Mouse (Mus musculus) gastrocnemius, postnatal 4 days (tissue): ENCODE results near the gene Nckap5. TPM values are rescaled to one million over a fixed set of nuclear protein-coding genes. Genes with fewer than 3 reads are reported as not detected.

ENCODE experiments used
- DNase-seq, 2 experiments: peaks; one replicate each; pipeline ENCODE4 v3.0.0; 2021 to 2022; ENCODE audit warnings: low spot score in 2 of 2, mixed read lengths in 2 of 2
- total RNA-seq, 2 experiments: library from RNA; stranded (reverse); gene quantifications; 2 replicates each; pipeline ENCODE4 v1.2.3; 2021

Gene Nckap5
- total RNA-seq, 2 experiments from 2014 or later = 6.7 to 7.5 TPM

DNA sequence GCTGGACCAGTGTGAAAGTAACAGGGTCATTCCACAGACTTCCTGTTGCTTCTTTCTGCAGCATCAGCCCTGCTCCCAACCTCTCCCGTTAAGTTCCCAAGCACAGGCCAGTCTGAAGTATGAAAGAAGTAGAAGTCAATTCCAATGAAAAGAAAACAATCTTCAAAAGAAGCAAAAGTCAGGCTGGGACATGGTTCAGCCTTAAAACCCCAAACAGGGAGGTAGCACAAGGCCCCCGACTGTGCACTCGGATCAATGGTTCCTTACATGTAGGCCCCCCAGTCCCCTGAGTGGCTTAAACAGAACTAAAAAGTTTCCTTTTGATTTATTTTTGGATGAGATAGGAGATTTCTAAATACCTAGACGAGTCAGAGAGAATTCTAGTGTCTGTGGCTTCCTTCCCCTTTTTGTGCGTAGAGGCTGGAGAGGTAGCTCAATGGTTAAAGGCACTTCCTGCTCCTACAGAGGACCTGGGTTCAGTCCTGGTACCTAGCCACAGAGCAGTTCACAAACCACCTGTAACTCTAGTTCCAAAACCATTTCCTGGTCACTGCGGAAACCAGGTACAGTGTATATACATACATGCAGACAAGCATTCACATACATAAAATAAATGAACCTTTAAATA is 260.9 kb downstream of the Nckap5 start:
- no peak for DNase-seq

DNA sequence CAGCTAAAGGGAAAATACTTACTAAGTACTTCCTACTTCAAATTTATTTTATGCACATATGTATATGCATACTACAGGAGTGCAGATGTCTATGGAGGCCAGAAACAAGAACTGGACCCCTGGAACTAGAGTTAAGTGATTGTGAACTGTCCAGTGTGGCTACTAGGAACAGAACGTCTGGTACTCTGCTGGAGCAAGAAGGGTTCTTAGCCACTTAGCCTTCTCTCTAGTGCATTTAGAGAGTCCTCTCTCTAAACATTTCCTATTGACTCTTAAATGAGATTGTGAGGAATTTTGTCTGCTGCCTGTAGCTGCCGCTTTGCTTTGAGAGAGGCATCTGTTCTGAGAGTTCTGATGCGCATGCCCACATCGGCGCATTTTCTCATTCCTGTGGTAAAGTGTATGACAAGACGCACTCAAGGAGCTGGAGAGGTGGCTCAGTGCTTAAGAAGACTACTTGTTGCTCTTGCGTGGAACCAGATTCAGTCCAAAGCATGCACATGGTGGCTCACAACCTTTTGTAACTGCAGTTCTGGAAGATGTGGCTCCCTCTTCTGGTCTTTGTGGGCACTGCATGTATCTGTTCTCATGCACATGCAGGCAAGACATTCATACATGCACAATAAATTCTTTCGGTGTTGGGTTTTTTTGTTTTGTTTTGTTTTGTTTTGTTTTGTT is 261.9 kb downstream of the Nckap5 start:
- peak in 1 of 2 experiments; percentile 11 for DNase-seq

DNA sequence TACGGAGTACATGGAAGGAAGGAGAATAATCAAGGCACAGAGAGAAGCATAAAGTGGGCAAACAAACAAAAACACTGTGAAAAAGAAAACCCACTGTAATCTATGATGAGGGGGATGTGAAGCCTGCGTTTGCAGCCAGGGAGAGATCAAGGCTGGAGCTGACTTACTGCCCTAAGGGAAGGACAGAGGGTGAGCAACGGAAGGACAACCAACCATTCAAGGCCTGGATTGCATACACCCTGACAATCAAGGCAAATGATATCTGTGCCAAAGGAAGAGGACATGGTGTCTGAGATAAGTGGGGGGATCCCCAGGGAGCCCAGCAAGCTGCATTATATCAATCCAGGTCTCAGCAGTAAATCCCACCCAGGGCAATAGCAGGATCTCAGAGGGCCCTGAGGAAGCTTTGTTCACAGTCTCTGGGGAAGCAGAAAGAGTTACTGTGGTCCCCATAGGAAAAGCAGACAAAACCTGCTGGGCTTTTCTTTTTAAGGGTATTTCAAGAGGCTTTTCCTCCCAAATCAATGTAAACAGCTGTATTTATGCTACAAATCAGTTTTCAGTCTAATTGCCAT is 265.4 kb downstream of the Nckap5 start:
- DNase-seq = no peak

DNA sequence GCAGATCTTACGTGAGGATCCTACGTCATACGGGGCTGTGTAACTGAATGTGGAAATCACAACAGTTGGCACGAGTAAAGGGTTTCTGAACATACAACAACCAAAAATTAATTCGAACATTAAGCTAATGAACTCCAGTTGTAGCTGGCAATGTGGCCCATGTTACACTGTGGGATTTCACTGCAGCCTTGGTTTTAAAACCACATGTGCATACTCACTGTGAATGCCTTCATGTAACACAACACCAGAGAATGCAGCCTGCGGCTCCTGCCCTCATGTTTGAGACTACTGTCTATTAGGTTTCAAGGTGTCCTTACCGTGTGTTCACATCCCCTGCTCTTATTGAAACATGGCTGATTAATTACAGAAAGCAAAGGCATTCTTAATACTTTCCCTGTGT is 269.7 kb downstream of the Nckap5 start:
- DNase-seq = no peak

DNA sequence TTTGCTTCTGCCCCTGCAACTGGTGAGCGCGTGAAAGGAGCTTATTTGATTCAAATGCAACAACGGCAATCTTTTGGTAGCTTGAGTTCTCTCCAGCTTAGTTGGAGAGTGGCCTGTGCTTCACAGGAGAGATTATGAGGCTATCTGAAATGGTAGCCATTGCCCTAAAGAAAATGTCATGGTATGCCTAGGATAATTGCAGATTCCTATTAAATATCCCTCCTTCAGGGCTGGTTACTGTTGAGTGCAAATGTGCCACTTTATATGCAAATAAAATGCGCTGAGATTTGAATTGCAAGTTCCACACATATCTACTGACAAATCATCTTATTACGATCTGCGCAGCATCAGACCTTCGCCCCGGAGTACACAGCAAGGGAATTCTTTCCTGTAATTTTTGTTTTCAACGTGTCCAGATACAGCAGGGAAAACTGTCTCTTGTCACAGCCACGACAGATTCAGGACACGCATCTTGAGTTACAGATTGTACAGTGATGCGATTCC is 272.8 kb downstream of the Nckap5 start:
- DNase-seq = no peak

GRCm38 (mm10) chr1:126547979-126548378 is 282.6 kb downstream of the Nckap5 start:
- DNase-seq = no peak

DNA sequence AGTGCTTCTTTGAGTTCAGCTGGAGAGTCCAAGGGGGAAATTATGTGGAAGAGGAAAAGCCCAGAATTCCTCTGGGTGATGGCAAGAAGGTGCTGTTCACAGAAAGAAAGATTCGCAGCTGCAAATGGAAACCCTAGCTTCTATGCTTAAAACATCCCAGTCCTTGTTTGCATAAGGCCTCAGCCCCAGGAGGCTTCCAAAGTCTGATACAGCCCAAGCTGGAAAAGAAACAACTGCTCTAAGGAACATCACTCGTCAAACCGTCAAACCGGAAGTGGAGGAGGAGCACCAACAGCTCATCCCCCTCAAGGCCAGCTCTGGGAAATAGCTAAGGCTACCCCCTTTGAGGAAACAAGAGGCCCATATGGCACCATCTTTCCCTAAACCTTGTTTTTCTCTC is 286.1 kb downstream of the Nckap5 start:
- DNase-seq = no peak

DNA sequence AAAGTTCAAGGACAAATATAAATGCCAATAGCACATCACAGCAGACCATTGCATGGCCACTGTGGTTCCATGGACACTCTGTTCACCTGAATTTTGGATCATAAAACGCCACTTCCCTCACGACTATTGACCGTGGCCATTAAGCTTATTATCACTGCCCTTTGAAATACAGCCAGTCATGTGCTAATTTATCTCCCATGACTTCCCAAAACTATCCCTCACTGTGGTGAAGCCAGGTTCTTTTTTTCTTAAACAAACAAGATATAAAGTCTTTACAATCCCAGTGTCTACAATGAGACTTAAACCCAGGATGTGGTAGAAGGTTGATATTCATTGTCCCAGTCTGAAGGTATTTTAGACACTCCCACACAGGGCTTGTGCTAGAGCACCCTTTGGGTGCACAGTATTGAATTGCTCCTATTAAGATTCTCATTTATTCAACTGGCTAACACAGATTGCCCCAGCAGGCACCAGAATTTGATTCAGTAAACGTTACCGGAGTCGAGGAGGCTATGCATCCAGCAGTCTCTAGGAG is 293.3 kb downstream of the Nckap5 start:
- no peak for DNase-seq

GRCm38 (mm10) chr1:126535527-126535926 is 295.1 kb downstream of the Nckap5 start:
- DNase-seq = no peak

DNA sequence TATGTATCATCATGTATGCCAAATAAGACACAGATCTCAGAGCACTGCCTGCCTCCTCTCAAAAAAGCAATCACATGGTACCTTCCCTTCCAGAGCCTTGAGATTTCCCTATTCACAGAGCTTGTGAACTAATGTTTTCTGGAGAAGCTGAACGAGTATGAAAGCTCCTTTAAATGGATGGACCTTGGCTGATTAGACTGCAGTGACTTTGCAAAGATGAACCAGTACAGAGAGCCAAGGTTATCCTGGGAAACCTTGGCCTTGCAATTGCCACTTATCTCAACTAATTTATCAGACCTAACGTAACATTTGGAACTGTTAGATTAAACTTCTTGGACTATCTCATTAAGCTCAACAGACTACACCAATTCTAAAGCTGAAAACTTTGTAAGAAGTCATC is 296.6 kb downstream of the Nckap5 start:
- no peak for DNase-seq

GRCm38 (mm10) chr1:126528043-126528598 is 302.5 kb downstream of the Nckap5 start:
- DNase-seq = no peak

DNA sequence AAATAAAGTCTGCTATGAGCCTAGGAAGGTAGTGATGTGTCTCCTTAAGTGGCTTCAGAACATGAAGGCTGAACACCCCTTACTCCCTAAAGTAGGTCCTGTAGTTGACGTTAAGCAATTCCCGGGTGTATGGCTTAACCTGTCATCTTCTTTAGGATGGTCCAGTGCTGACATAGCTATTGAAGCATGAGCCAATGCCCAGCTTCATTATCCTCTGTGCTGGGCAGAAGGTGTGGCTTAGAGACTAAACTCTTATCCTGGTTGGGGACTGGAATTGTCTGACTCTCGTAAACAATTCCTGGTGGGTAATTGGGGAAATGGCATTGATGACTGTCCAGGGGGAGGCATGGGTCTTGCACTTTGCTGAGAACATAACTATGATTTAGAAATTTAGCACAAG is 312.5 kb downstream of the Nckap5 start:
- DNase-seq = no peak

- no peak for DNase-seq
These were observed 313.2 kb downstream of the Nckap5 start for GRCm38 (mm10) chr1:126517427-126517826.

DNA sequence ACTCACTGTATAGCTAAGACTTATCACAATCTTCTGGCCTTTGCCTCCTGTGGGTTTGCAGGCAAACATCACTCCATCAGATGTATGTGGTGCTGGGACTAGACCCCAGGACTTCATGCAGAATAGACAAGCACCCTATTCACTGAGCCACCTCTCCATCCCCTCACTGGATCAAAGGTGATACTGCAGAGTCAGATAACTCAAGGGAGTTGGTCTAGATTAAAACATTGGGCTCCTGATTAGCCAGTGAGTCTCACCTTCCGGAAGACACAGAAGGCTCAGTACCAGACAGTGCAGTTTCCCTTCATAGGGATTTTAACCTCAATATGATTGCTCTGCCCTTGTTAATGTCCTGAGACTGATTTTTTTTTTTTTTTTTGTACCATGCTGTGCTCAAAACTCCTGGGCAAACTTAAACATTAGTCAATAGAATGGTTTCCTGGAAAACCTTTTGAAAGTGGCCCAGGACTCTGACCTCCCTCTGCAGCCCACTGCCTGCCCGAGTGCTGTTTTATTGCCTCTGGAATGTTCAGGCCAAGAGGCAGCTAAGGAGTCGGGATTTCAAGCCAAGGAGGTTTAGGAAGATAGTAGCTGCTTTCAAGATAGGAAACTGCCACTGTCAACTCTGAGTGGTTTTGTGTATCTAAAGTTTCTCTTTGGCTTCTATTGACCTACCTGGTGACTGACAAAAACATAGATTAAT is 315.4 kb downstream of the Nckap5 start:
- DNase-seq = no peak

DNA sequence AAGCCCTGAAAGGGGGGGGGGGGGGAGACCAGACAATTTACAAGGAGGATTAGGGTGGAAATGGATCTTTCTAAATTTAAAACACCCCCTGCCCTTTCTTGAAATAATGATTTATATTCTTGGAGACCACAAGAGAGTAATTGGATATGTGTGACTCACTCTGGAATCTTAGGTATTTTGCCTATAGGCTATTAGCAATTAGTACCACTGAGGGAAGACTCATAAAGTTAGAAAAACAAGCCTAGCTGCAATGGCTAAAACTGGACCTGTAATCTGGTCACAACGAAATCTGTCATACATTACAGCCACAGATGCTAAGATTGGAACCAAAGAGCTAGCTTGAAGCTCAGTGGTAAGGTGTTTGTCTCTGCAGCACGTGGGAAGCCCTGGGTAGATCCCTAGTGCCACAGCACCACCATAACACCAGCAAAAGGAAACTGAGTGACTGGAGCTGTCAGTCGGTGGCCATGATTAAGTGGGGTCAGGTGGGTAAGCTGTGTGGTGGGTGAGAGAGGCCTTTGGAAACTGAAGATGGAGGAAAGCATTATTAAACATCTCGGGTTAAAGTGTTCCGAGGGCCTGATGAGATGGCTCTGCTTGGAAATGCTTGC is 318.7 kb downstream of the Nckap5 start:
- DNase-seq = no peak

DNA sequence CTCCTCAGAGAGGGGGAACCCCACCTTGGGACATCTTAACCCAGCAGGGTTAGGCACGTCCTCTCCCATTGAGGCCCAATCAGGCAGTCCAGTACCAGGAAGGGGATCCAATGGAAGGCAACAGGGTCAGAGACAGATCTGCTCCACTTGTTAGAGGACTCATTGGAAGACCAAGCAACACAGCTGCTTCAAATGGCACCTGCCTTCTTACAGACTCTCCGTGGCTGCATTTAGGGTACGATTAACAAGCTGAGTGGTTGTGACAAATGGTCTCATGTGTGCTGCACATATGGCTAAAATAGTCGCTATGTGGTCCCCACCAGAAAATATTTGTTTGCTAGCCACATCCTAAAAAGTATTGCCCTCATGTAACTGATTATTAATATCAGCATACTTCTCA is 325.9 kb downstream of the Nckap5 start:
- DNase-seq = no peak

- DNase-seq = no peak
These were observed 327.9 kb downstream of the Nckap5 start for GRCm38 (mm10) chr1:126502741-126503140.

DNA sequence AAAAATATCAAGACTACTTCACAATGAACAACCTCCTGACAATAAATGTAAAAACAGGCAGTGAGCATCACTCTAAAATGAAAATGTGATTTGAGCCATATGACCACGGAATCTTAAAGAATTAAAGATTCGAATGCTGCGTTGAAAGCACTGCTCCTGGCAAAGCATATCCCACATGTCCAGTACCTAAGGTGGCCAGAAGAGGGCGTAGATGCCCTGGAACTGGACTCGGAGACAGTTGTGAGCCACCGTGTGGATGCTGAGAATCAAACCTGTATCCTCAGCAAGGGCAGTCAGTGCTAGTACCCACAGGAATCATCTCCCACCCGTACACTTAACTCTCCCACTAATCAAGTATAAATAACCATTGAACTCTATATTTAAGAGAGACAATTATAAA is 333.9 kb downstream of the Nckap5 start:
- DNase-seq = no peak

- no peak for DNase-seq
These were observed 338.2 kb downstream of the Nckap5 start for GRCm38 (mm10) chr1:126492206-126493071.

- DNase-seq = no peak
These were observed 339.2 kb downstream of the Nckap5 start for GRCm38 (mm10) chr1:126491412-126491811.
